Mouse (Mus musculus): Measurements from ENCODE around the gene Tmem144.
A peak's percentile ranks its signal among the peaks of the same experiment; 100 is the strongest.

Gene Tmem144

DNA sequence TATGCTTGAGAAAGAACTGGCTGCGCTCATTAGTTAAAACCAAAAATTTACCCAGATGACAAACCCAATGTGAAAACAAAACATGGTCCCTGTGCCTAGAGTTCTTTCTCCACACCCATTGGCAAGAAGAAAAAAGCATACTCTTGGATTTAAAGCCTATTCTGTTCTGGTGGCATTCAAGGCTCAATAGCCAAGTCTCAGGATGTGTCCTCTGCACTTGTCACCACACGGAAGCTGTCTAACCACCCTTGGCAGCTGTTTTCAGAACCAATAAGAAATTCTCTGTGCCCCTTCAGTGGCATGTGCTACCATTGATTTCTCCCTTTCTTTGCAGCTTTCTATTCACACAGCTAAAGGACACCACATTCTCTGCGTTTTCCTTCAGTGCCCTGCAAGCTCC is 5.6 kb upstream of the Tmem144 start:
- no peak for DNase-seq (ENCODE audit: low spot score)

DNA sequence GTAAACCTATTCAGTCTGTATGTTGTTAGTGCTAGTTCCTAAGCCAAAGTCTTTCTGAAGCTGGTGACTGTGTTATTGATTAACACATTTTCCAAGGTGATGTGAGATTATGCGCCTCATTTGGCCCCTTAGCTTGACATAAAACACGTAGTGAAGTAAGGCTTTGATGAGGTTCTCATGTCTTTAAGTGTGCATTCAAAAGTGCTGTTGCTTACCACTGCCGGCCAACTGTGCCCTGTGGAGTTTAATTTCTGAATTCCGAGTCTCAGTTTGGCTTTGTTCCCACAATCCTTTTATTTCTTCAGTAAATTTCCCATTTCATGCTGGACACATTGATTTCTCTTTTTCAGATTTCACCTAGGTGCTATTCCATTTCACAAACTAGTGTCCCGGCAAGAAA is 5.2 kb upstream of the Tmem144 start:
- no peak for DNase-seq (ENCODE audit: low spot score)

DNA sequence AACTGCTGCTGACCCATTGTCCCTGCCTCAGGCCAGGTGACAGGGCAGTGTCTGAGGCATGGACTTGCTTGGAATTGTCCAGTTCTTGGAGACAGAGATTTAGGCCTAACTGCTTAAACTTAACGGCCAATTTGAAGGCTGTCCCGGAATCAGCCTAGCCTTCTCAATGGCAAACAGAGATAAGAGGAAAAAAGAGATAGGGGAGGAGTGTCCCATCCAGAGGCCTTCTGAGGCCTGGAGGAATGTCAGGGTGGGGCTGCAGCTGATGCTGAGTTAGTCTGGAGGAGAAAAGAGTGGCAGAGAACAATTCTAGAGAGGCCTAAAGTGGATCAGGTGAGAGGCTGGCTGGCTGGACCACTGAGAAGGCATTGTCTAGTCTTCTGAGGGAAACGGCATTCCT is 465 bp downstream of the Tmem144 start:
- DNase-seq (ENCODE audit: low spot score): peak; percentile 45

DNA sequence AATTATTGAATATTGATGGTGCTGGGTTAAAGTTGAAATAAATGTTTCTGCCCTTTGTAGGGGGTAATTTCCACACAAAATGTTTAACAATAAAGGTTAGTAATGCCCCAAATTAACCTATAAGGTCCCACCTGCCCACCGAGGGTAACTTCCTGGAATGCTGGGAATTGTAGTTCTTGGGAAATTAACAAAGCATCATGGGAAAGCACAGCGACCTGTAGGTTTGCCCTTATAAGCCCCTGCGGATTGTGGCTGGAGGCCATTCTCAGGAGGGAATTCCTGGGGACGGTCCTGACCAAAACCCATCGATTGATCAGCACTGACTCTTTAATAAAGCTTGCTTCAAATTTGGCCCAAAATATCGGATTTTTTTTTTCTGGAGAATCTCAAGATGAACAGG is 1.9 kb downstream of the Tmem144 start:
- DNase-seq (ENCODE audit: low spot score): no peak

GRCm38 (mm10) chr3:79849621-79850020 is 3.0 kb downstream of the Tmem144 start:
- no peak for DNase-seq (ENCODE audit: low spot score)

GRCm38 (mm10) chr3:79848841-79849240 is 3.7 kb downstream of the Tmem144 start:
- DNase-seq (ENCODE audit: low spot score): no peak

GRCm38 (mm10) chr3:79846633-79847032 is 5.9 kb downstream of the Tmem144 start:
- no peak for DNase-seq (ENCODE audit: low spot score)

- DNase-seq (ENCODE audit: low spot score): no peak
These were observed 8.6 kb downstream of the Tmem144 start for GRCm38 (mm10) chr3:79843999-79844398.

GRCm38 (mm10) chr3:79842616-79843016 is 10.0 kb downstream of the Tmem144 start:
- DNase-seq (ENCODE audit: low spot score): peak; percentile 66

GRCm38 (mm10) chr3:79842165-79842564 is 10.4 kb downstream of the Tmem144 start:
- peak; percentile 80 for DNase-seq (ENCODE audit: low spot score)

DNA sequence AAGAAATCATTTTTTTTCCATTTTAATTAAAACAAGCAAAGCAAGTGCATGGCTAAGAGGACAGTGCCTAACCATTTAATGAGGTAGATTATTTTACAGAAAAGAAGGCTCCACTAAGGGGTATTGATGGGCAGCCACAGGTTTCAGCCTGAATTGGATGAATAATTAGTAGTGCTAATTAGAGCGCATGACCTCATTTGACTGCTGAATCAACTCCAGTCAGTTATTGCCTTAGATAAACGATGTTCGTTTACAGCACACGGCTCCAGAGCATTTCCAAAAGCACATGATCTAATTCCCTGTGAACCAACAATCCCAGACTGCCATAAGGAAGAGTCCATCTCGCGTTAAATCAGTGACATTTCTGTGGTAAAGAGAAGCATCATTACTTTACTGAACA is 11.1 kb downstream of the Tmem144 start:
- no peak for DNase-seq (ENCODE audit: low spot score)

DNA sequence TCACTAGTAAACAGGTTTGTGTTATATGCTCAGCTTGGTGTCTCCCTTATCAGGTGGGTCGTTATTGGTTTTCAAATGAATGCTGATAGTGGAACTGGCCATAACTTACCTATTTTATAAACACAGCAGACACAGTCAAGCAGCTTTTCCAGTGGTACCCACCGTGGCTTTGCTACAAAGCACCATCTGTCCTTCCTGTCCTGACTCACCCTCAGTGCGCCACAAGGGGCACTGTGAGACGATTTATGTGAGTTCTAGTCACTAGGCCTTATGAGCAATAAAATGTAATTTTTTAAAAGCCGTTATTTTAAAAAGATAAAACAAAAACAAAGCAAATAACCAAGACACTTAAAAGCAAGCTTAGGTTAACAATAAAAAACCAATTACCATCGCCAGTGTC is 13.8 kb downstream of the Tmem144 start:
- no peak for DNase-seq (ENCODE audit: low spot score)

- DNase-seq (ENCODE audit: low spot score): no peak
These were observed 23.3 kb downstream of the Tmem144 start for GRCm38 (mm10) chr3:79829289-79829688.

GRCm38 (mm10) chr3:79825067-79825780 is 27.3 kb downstream of the Tmem144 start:
- DNase-seq (ENCODE audit: low spot score): no peak

DNA sequence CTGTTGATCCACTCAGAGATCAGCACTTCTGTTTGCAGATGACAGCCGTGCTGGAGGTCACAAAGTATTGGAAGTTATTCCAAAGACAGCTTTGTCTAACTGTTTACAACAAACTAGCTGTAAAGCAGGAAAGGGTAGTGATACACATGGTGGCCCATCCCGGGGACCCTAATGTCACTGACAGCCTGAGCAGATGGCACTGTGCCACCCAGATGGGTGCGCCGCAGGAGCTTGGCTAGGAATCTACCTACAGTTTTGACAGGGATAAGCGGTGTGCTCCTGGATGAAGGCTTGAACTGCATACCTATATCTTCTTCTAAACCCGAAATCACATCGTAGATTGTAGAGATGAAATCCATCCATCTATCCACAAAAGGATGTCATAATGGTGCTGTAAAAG is 29.4 kb downstream of the Tmem144 start:
- no peak for DNase-seq (ENCODE audit: low spot score)

GRCm38 (mm10) chr3:79821131-79821530 is 31.4 kb downstream of the Tmem144 start:
- no peak for DNase-seq (ENCODE audit: low spot score)

- DNase-seq (ENCODE audit: low spot score): no peak
These were observed 34.2 kb downstream of the Tmem144 start for GRCm38 (mm10) chr3:79818202-79818995.

DNA sequence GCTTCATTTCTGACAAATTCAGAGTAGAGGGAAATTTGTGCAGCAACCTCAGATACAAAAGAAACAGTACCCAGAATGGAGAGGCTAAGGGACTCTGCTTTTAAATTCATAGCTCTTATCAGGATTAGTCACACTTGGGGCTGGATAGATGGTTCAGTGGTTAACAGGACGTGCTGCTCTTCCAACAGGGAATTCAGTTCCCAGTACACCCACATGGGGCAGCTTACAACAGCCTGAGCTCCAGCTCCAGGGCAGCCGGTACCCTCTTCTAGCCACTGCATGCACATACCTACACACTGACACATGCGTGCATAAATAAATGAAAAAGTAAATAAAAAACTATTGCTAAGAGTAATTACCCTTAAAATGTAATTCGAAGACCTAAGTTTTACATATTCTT is 36.3 kb downstream of the Tmem144 start:
- DNase-seq (ENCODE audit: low spot score): no peak

- peak; percentile 74 for DNase-seq (ENCODE audit: low spot score)
These were observed 38.6 kb downstream of the Tmem144 start for GRCm38 (mm10) chr3:79813814-79814490.

- DNase-seq (ENCODE audit: low spot score): no peak
These were observed 40.5 kb downstream of the Tmem144 start for GRCm38 (mm10) chr3:79812042-79812441.

DNA sequence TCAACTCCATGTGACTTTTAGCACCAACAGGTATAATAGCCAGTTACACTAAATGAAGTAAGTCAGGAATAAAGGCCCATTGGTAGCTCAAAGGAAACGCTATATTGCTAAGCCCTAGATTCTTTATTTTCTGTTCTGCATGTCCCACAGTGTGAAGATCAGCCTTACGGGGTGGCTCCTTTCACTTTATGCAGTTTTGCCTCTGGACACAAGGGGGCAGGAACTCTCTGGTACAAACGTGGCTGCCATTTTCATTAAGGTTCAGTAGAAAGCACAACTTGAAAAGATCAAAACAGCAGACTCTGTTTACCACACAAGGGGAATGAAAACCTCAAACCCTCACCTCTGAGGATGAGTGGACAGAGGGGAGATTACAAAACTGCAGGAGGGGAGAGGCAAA is 40.9 kb downstream of the Tmem144 start:
- DNase-seq (ENCODE audit: low spot score): peak; percentile 82

GRCm38 (mm10) chr3:79810563-79810962 is 42.0 kb downstream of the Tmem144 start:
- peak; percentile 67 for DNase-seq (ENCODE audit: low spot score)

GRCm38 (mm10) chr3:79809180-79809567 is 43.4 kb downstream of the Tmem144 start:
- peak; percentile 56 for DNase-seq (ENCODE audit: low spot score)
